Mouse (Mus musculus) stomach, adult 2 months (tissue): ENCODE data around the gene Gm960. TPM values are rescaled to one million over a fixed set of nuclear protein-coding genes. Genes with fewer than 3 reads are reported as not detected.

Experiments used
- polyA plus RNA-seq: library from polyadenylated mRNA; depleted of rRNA; stranded (reverse); fragments of >200 nt; gene quantifications from 2 replicates; pipeline ENCODE4 v1.2.3, GENCODE M21; 2012; rRNA removed

Gene Gm960
- 0.28 TPM in 1 of 2 replicates, not detected in the other for polyA plus RNA-seq

GRCm38 (mm10) chr19:4698205-4698677 lies at the start of gene Gm960:
Gm960 (minus strand) TSS chr19:4698668.

GRCm38 (mm10) chr19:4711098-4711600 lies 12.7 kb upstream of the Gm960 start, which contains the start of gene Sptbn2:
Sptbn2 (plus strand) TSS chr19:4711167.

GRCm38 (mm10) chr19:4625179-4625828 lies 73.2 kb downstream of the Gm960 start, which contains the start of gene Rce1:
Rce1 (minus strand) TSS chr19:4625641.

GRCm38 (mm10) chr19:4615151-4616093 lies 83.0 kb downstream of the Gm960 start, which contains the start of gene Lrfn4:
Lrfn4 (minus strand) TSS chr19:4615667.

Other genes starting within 250 kb of the Gm960 start
- 2.2 and 5.5 TPM in 2 replicates for gene Syt12, start 221.2 kb downstream of the Gm960 start, polyA plus RNA-seq
- 1.00 and 1.3 TPM in 2 replicates for gene 2010003K11Rik, start 200.1 kb downstream of the Gm960 start, polyA plus RNA-seq
- 40.8 and 40.9 TPM in 2 replicates for gene Pcx, start 188.2 kb downstream of the Gm960 start, polyA plus RNA-seq
- gene Lrfn4, start 83.0 kb downstream of the Gm960 start, polyA plus RNA-seq, result 22.4 and 32.7 TPM in 2 replicates
- gene Rce1, start 73.0 kb downstream of the Gm960 start, polyA plus RNA-seq, result 65.3 and 76.9 TPM in 2 replicates
- 2.7 and 2.8 TPM in 2 replicates for gene Sptbn2, start 12.5 kb upstream of the Gm960 start, polyA plus RNA-seq
- 1.8 and 1.9 TPM in 2 replicates for gene Rbm4b, start 57.8 kb upstream of the Gm960 start, polyA plus RNA-seq
- gene Rbm4, start 95.2 kb upstream of the Gm960 start, polyA plus RNA-seq, result 7.1 and 8.2 TPM in 2 replicates
- gene Gm21992, start 112.9 kb upstream of the Gm960 start, polyA plus RNA-seq, result 10.9 and 14.2 TPM in 2 replicates
- 32.4 and 33.3 TPM in 2 replicates for gene Rbm14, start 113.0 kb upstream of the Gm960 start, polyA plus RNA-seq
- 23.8 and 24.3 TPM in 2 replicates for gene Ccs, start 140.7 kb upstream of the Gm960 start, polyA plus RNA-seq
- 0.02 TPM in 1 of 2 replicates, not detected in the other for gene Ccdc87, start 140.7 kb upstream of the Gm960 start, polyA plus RNA-seq
- 45.7 and 55.3 TPM in 2 replicates for gene Ctsf, start 156.5 kb upstream of the Gm960 start, polyA plus RNA-seq
- 1.5 and 5.9 TPM in 2 replicates for gene Actn3, start 179.2 kb upstream of the Gm960 start, polyA plus RNA-seq
- gene Zdhhc24, start 180.0 kb upstream of the Gm960 start, polyA plus RNA-seq, result 12.6 and 15.1 TPM in 2 replicates
- gene Bbs1, start 208.0 kb upstream of the Gm960 start, polyA plus RNA-seq, result 1.3 and 1.4 TPM in 2 replicates
- 105 and 113 TPM in 2 replicates for gene Dpp3, start 229.6 kb upstream of the Gm960 start, polyA plus RNA-seq
- gene Peli3, start 244.5 kb upstream of the Gm960 start, polyA plus RNA-seq, result 2.4 and 2.7 TPM in 2 replicates